ENCODE assay signal across 11 mouse cellular contexts in the genomic region with DNA sequence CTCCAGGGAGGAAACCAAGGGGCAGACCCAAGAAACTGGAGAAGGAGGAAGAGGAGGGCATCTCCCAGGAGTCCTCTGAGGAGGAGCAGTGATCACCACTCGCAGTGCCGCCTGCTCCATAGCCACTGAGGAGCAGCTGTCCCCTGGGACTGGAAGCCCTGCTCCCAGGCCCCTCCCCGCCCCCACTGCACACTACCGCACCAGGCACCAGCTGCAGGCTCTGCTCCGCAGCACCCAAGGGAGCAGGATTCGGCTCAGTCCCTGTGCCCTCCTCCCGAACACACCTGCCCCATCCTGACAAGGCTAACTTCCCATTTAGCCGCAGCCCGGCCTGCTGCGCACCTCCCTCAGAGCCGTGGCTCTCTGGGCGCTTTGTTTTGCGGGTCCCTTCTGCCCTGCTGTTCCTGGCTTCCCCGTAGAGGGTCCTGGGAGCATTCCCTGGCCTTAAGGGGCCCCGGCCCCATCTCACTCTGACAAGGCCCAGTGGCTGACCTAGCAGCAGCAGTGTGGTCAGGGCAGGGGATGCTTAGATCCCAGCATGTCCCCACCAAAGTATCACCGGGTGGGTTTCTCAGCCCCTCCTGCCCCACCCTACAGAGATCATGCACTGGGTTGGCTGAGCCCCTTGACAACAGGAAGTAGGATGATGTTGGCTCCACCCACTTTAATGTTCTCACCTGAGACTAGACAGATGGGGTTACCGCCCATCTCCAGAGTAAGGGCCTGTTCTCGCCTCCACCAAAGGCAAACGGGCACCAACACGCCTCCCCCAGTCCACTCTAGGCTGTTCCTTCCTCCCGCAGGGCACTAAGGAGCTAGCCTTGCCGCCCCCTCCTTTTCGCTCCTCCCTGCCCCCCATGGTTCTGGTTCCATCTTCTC. TPM values are rescaled to one million over a fixed set of nuclear protein-coding genes. Genes with fewer than 3 reads are reported as not detected.
DNase-seq lines count a peak whose midpoint lies in the region; ATAC-seq and TF ChIP-seq lines count a peak whose summit lies in the region.
"Not testable (repeated sequence)": the region's sequence is repeated elsewhere in the genome, so short reads cannot be mapped to it uniquely, and the experiment has no call there.
"Had no signal": no experiment of that assay in that cellular context is flagged by ENCODE, and none has a peak within 500 bp of the region (broad histone marks: within the 10 kb centered on the region; RNA-seq: fewer than 3 reads in every experiment).

No protein-coding gene starts in this region.

- H3K27ac ChIP-seq in forebrain, embryonic 13.5 days; heart, embryonic 14.5 days (replicated peaks in 1 of 2; ENCODE audit: control insufficient read depth in 1 of 2, insufficient read depth in 1 of 2, low read depth in 2 of 2, low read length in 2 of 2); hindbrain, postnatal 0 days; limb, embryonic 14.5 days (replicated peaks; ENCODE audit: low read depth, low read length); neural tube, embryonic 13.5 days (replicated peaks): not testable (repeated sequence)

- not testable (repeated sequence) for H3K4me3 ChIP-seq in forebrain, embryonic 13.5 days; heart, embryonic 14.5 days (ENCODE audit: control insufficient read depth in 1 of 2, insufficient read depth in 1 of 2, low read depth in 1 of 2, low read length in 2 of 2); hindbrain, postnatal 0 days (ENCODE audit: low read length); limb, embryonic 14.5 days (replicated peaks; ENCODE audit: low read length); neural tube, embryonic 13.5 days

- H3K27me3 ChIP-seq in forebrain, embryonic 13.5 days = peaks cover 15% of the 10 kb centered on the region
- H3K27me3 ChIP-seq in heart, embryonic 14.5 days (ENCODE audit: control insufficient read depth, insufficient read depth, low read length) = peaks cover 22% of the 10 kb centered on the region; the same call in 1 of the 2 replicates
- not testable (repeated sequence) for H3K27me3 ChIP-seq in hindbrain, postnatal 0 days (ENCODE audit: insufficient read depth, low read length); limb, embryonic 14.5 days (ENCODE audit: control insufficient read depth, insufficient read depth, low read length)
- peaks cover 12% of the 10 kb centered on the region for H3K27me3 ChIP-seq in neural tube, embryonic 13.5 days

- 4% methylated on average over 8 of the region's 23 CpGs for WGBS in forebrain, embryonic 13.5 days
- 16% methylated on average over 6 of the region's 23 CpGs for WGBS in heart, embryonic 14.5 days
- 13% methylated on average over 3 of the region's 23 CpGs for WGBS in hindbrain, postnatal 0 days
- 0% methylated on average over 2 of the region's 23 CpGs for WGBS in limb, embryonic 14.5 days
- WGBS in neural tube, embryonic 13.5 days = 12% methylated on average over 9 of the region's 23 CpGs

- DNase-seq in cerebellum, adult 9-11 months = peak; percentile 18
- not testable (repeated sequence) for DNase-seq in hindbrain, postnatal 0 days (ENCODE audit: low spot score); limb, embryonic 14.5 days (ENCODE audit: low spot score)

- not testable (repeated sequence) for TF ChIP-seq CTCF in hindbrain, postnatal 0 days (IDR thresholded peaks at IDR 0.05; ENCODE audit: low read depth)

- not testable (repeated sequence) for H3K4me1 ChIP-seq in forebrain, embryonic 13.5 days; heart, embryonic 14.5 days (ENCODE audit: control insufficient read depth in 2 of 2, insufficient read depth in 2 of 2, low read length in 2 of 2); hindbrain, postnatal 0 days (ENCODE audit: insufficient read depth, low read length); limb, embryonic 14.5 days (ENCODE audit: control insufficient read depth, insufficient read depth, low read length); neural tube, embryonic 13.5 days (replicated peaks)

- ATAC-seq in forebrain, embryonic 13.5 days = peak; percentile 50; the same call in 1 of the 2 replicates
- ATAC-seq in heart, embryonic 14.5 days (ENCODE audit: insufficient number of reproducible peaks, insufficient read depth, low FRiP score, low read depth) = not testable (repeated sequence)
- ATAC-seq in hindbrain, postnatal 0 days = peak; percentile 35; the same call in 1 of the 2 replicates
- 0 out of 2 replicates have a peak, but pooled peaks have one; percentile 47 for ATAC-seq in limb, embryonic 14.5 days (ENCODE audit: low FRiP score, low read depth)
- ATAC-seq in megakaryocyte-erythroid progenitor cell, adult 5-6 weeks (replicated peaks; ENCODE audit: low FRiP score, low TSS enrichment, poor library complexity, severe bottlenecking) = peak; percentile 35; the same call in 1 of the 2 replicates
- ATAC-seq in neural tube, embryonic 13.5 days (ENCODE audit: low read depth) = peak; percentile 66; the same call in 1 of the 2 replicates

- H3K4me2 ChIP-seq in forebrain, embryonic 13.5 days = peak overlapping the region; percentile 25; the same call in 1 of the 2 replicates
- peak overlapping the region; percentile 41 for H3K4me2 ChIP-seq in heart, embryonic 14.5 days (ENCODE audit: low read length)
- H3K4me2 ChIP-seq in hindbrain, postnatal 0 days (ENCODE audit: low read depth, low read length); limb, embryonic 14.5 days (replicated peaks; ENCODE audit: low read depth, low read length, severe bottlenecking): not testable (repeated sequence)
- peak overlapping the region; percentile 22; the same call in 1 of the 2 replicates for H3K4me2 ChIP-seq in neural tube, embryonic 13.5 days

- TF ChIP-seq POLR2A in limb, embryonic 14.5 days (IDR thresholded peaks at IDR 0.05; ENCODE audit: borderline replicate concordance, extremely low read depth, insufficient read depth, insufficient read length) = not testable (repeated sequence)

- H3K9me3 ChIP-seq in forebrain, embryonic 13.5 days (replicated peaks); heart, embryonic 14.5 days (ENCODE audit: control insufficient read depth, low read length); hindbrain, postnatal 0 days (ENCODE audit: low read length); limb, embryonic 14.5 days (ENCODE audit: control insufficient read depth, low read length); neural tube, embryonic 13.5 days: not testable (repeated sequence)

- not testable (repeated sequence) for H3K9ac ChIP-seq in forebrain, embryonic 13.5 days; heart, embryonic 14.5 days (ENCODE audit: low read length); hindbrain, postnatal 0 days (replicated peaks; ENCODE audit: low read length); limb, embryonic 14.5 days (ENCODE audit: low read depth, low read length, severe bottlenecking); neural tube, embryonic 13.5 days

- not testable (repeated sequence) for H3K36me3 ChIP-seq in forebrain, embryonic 13.5 days (ENCODE audit: poor library complexity, severe bottlenecking); heart, embryonic 14.5 days (ENCODE audit: control insufficient read depth, insufficient read depth, low read length); hindbrain, postnatal 0 days (ENCODE audit: insufficient read depth, low read length); limb, embryonic 14.5 days (ENCODE audit: control insufficient read depth, insufficient read depth, low read length); neural tube, embryonic 13.5 days

RNA-seq across cellular contexts. Expression of a gene that starts 0.8 kb away (rescaled TPM):
- polyA plus RNA-seq in forebrain, embryonic 13.5 days (2015; fragmentation: Nextera tagmentation; extraction: Ambion mirVana) = 2.7 and 4.0 TPM in 2 replicates
- 1.9 and 2.9 TPM in 2 replicates for polyA plus RNA-seq in heart, embryonic 14.5 days (2014; fragmentation: Nextera tagmentation; extraction: Ambion mirVana)
- 0.42 and 1.3 TPM in 2 replicates for total RNA-seq in hindbrain, postnatal 0 days (2014; rRNA removed)
- polyA plus RNA-seq in hindbrain, postnatal 0 days (2015; fragmentation: Nextera tagmentation; extraction: Ambion mirVana) = 1.9 and 2.5 TPM in 2 replicates
- 1.8 and 1.9 TPM in 2 replicates for polyA plus RNA-seq in limb, embryonic 14.5 days (2012; rRNA removed)
- 4.2 and 4.5 TPM in 2 replicates for polyA plus RNA-seq in limb, embryonic 14.5 days (2014; fragmentation: Nextera tagmentation; extraction: Ambion mirVana)
- total RNA-seq in megakaryocyte-erythroid progenitor cell, adult 5-6 weeks (2014; fragmentation: Nextera tagmentation) = 2.5 and 12.0 TPM in 2 replicates
- total RNA-seq in megakaryocyte-erythroid progenitor cell, adult 5-6 weeks (2017) = 8.7 and 10.9 TPM in 2 replicates
- 2.4 and 2.5 TPM in 2 replicates for polyA plus RNA-seq in neural tube, embryonic 13.5 days (2015; fragmentation: Nextera tagmentation; extraction: Ambion mirVana)

RNA-seq across cellular contexts. Expression of a gene that starts 20.6 kb away (rescaled TPM):
- polyA plus RNA-seq in forebrain, embryonic 13.5 days (2015; fragmentation: Nextera tagmentation; extraction: Ambion mirVana) = 58.4 and 63.1 TPM in 2 replicates
- polyA plus RNA-seq in heart, embryonic 14.5 days (2014; fragmentation: Nextera tagmentation; extraction: Ambion mirVana) = 16.0 and 16.7 TPM in 2 replicates
- total RNA-seq in hindbrain, postnatal 0 days (2014; rRNA removed) = 93.6 and 97.0 TPM in 2 replicates
- 94.6 and 107 TPM in 2 replicates for polyA plus RNA-seq in hindbrain, postnatal 0 days (2015; fragmentation: Nextera tagmentation; extraction: Ambion mirVana)
- 61.0 and 79.7 TPM in 2 replicates for polyA plus RNA-seq in limb, embryonic 14.5 days (2012; rRNA removed)
- 36.8 and 39.0 TPM in 2 replicates for polyA plus RNA-seq in limb, embryonic 14.5 days (2014; fragmentation: Nextera tagmentation; extraction: Ambion mirVana)
- 43.1 and 47.2 TPM in 2 replicates for total RNA-seq in megakaryocyte-erythroid progenitor cell, adult 5-6 weeks (2014; fragmentation: Nextera tagmentation)
- total RNA-seq in megakaryocyte-erythroid progenitor cell, adult 5-6 weeks (2017) = 4.8 and 9.5 TPM in 2 replicates
- polyA plus RNA-seq in neural tube, embryonic 13.5 days (2015; fragmentation: Nextera tagmentation; extraction: Ambion mirVana) = 89.7 and 105 TPM in 2 replicates

RNA-seq across cellular contexts. Expression of a gene that starts 20.7 kb away (rescaled TPM):
- 261 and 280 TPM in 2 replicates for polyA plus RNA-seq in forebrain, embryonic 13.5 days (2015; fragmentation: Nextera tagmentation; extraction: Ambion mirVana)
- polyA plus RNA-seq in heart, embryonic 14.5 days (2014; fragmentation: Nextera tagmentation; extraction: Ambion mirVana) = 138 and 151 TPM in 2 replicates
- total RNA-seq in hindbrain, postnatal 0 days (2014; rRNA removed) = 304 and 314 TPM in 2 replicates
- polyA plus RNA-seq in hindbrain, postnatal 0 days (2015; fragmentation: Nextera tagmentation; extraction: Ambion mirVana) = 234 and 242 TPM in 2 replicates
- polyA plus RNA-seq in limb, embryonic 14.5 days (2012; rRNA removed) = 236 and 273 TPM in 2 replicates
- polyA plus RNA-seq in limb, embryonic 14.5 days (2014; fragmentation: Nextera tagmentation; extraction: Ambion mirVana) = 248 and 249 TPM in 2 replicates
- 107 TPM in 2 replicates for total RNA-seq in megakaryocyte-erythroid progenitor cell, adult 5-6 weeks (2014; fragmentation: Nextera tagmentation)
- total RNA-seq in megakaryocyte-erythroid progenitor cell, adult 5-6 weeks (2017) = 103 and 119 TPM in 2 replicates
- polyA plus RNA-seq in neural tube, embryonic 13.5 days (2015; fragmentation: Nextera tagmentation; extraction: Ambion mirVana) = 243 and 255 TPM in 2 replicates

RNA-seq across cellular contexts. Expression of a gene that starts 31.4 kb away (rescaled TPM):
- 0.26 TPM in 1 of 2 replicates, not detected in the other for polyA plus RNA-seq in forebrain, embryonic 13.5 days (2015; fragmentation: Nextera tagmentation; extraction: Ambion mirVana)
- 1.7 and 4.7 TPM in 2 replicates for polyA plus RNA-seq in heart, embryonic 14.5 days (2014; fragmentation: Nextera tagmentation; extraction: Ambion mirVana)
- 4.7 and 6.1 TPM in 2 replicates for total RNA-seq in hindbrain, postnatal 0 days (2014; rRNA removed)
- 3.5 and 4.0 TPM in 2 replicates for polyA plus RNA-seq in hindbrain, postnatal 0 days (2015; fragmentation: Nextera tagmentation; extraction: Ambion mirVana)
- polyA plus RNA-seq in limb, embryonic 14.5 days (2012; rRNA removed) = 11.9 and 19.6 TPM in 2 replicates
- 7.3 and 10.8 TPM in 2 replicates for polyA plus RNA-seq in limb, embryonic 14.5 days (2014; fragmentation: Nextera tagmentation; extraction: Ambion mirVana)
- total RNA-seq in megakaryocyte-erythroid progenitor cell, adult 5-6 weeks (2014; fragmentation: Nextera tagmentation) = not detected in 2 replicates
- total RNA-seq in megakaryocyte-erythroid progenitor cell, adult 5-6 weeks (2017) = not detected in 2 replicates
- polyA plus RNA-seq in neural tube, embryonic 13.5 days (2015; fragmentation: Nextera tagmentation; extraction: Ambion mirVana) = 0.99 and 1.2 TPM in 2 replicates
- total RNA-seq: granulocyte monocyte progenitor cell, adult 5-6 weeks; hematopoietic stem cell, adult 5-6 weeks; liver, adult 2 months had no signal
- polyA plus RNA-seq: CD4-positive, CD25-positive, alpha-beta regulatory T cell, adult 4 months had no signal

RNA-seq across cellular contexts. Expression of a gene that starts 32.8 kb away (rescaled TPM):
- 58.6 and 67.7 TPM in 2 replicates for polyA plus RNA-seq in forebrain, embryonic 13.5 days (2015; fragmentation: Nextera tagmentation; extraction: Ambion mirVana)
- polyA plus RNA-seq in heart, embryonic 14.5 days (2014; fragmentation: Nextera tagmentation; extraction: Ambion mirVana) = 43.6 and 44.5 TPM in 2 replicates
- 36.3 and 48.5 TPM in 2 replicates for total RNA-seq in hindbrain, postnatal 0 days (2014; rRNA removed)
- polyA plus RNA-seq in hindbrain, postnatal 0 days (2015; fragmentation: Nextera tagmentation; extraction: Ambion mirVana) = 40.4 and 42.2 TPM in 2 replicates
- polyA plus RNA-seq in limb, embryonic 14.5 days (2012; rRNA removed) = 55.3 and 55.8 TPM in 2 replicates
- 60.2 and 63.4 TPM in 2 replicates for polyA plus RNA-seq in limb, embryonic 14.5 days (2014; fragmentation: Nextera tagmentation; extraction: Ambion mirVana)
- 150 TPM in 2 replicates for total RNA-seq in megakaryocyte-erythroid progenitor cell, adult 5-6 weeks (2014; fragmentation: Nextera tagmentation)
- total RNA-seq in megakaryocyte-erythroid progenitor cell, adult 5-6 weeks (2017) = 68.4 and 87.6 TPM in 2 replicates
- 39.8 and 49.0 TPM in 2 replicates for polyA plus RNA-seq in neural tube, embryonic 13.5 days (2015; fragmentation: Nextera tagmentation; extraction: Ambion mirVana)
